Mouse (Mus musculus): Measurements from ENCODE around the gene Arrdc2. TPM values are rescaled to one million over a fixed set of nuclear protein-coding genes. Genes with fewer than 3 reads are reported as not detected.

Arrdc2 gene
- polyA plus RNA-seq, 1 experiment from 2014 or later = 4.3 TPM

- 0 out of 2 replicates have a peak, but pooled peaks cover 4% of the 10 kb centered on the region for H3K4me1 ChIP-seq (ENCODE audit: insufficient read depth)
- no peak overlapping the region for H3K4me3 ChIP-seq (ENCODE audit: low read depth, low read length)
- H3K4me2 ChIP-seq = no peak overlapping the region
- peaks cover 63% of the 10 kb centered on the region for H3K36me3 ChIP-seq (ENCODE audit: insufficient read depth)
- H3K9ac ChIP-seq = no peak overlapping the region
- no peak for TF ChIP-seq CTCF (IDR thresholded peaks at IDR 0.05; ENCODE audit: low read depth)
- no peak overlapping the region for H3K27ac ChIP-seq (ENCODE audit: low read depth)
- WGBS = 88% methylated on average over 3 of the region's 3 CpGs
- DNase-seq (no peak), ATAC-seq (ENCODE audit: insufficient read depth) (no peak)
- no peaks in the 10 kb centered on the region for H3K9me3 ChIP-seq (ENCODE audit: low read depth, low read length)
- no peaks in the 10 kb centered on the region for H3K27me3 ChIP-seq (ENCODE audit: insufficient read depth, low read length)
These were observed 52.5 kb downstream of the Arrdc2 start for GRCm38 (mm10) chr8:70787051-70787445.

- Histone ChIP-seq H3K27me3 (ENCODE audit: insufficient read depth, low read length) (no peaks in the 10 kb centered on the region), H3K4me1 (ENCODE audit: insufficient read depth) (0 out of 2 replicates have a peak, but pooled peaks cover 4% of the 10 kb centered on the region), H3K9ac (no peak overlapping the region), H3K27ac (ENCODE audit: low read depth) (no peak overlapping the region), H3K4me3 (ENCODE audit: low read depth, low read length) (no peak overlapping the region), H3K36me3 (ENCODE audit: insufficient read depth) (peaks cover 68% of the 10 kb centered on the region), H3K9me3 (ENCODE audit: low read depth, low read length) (no peaks in the 10 kb centered on the region), H3K4me2 (no peak overlapping the region)
- 87% methylated on average over 25 of the region's 25 CpGs for WGBS
- no peak for ATAC-seq (ENCODE audit: insufficient read depth)
- TF ChIP-seq CTCF (IDR thresholded peaks at IDR 0.05; ENCODE audit: low read depth) = no peak
- no peak for DNase-seq
These were observed 53.0 kb downstream of the Arrdc2 start for GRCm38 (mm10) chr8:70786291-70787050.

Small RNAs within 50 kb of the gene (microRNA-seq; reads per million reads assigned to microRNA genes)
- not detected for gene Mir7240 (ENCODE audit: borderline number of aligned reads)

Other genes starting within 250 kb of the Arrdc2 start
- 91.6 and 107 TPM in 2 replicates for gene Isyna1, start 245.3 kb downstream of the Arrdc2 start, polyA plus RNA-seq (2014; fragmentation: Nextera tagmentation; extraction: Ambion mirVana)
- 127 and 143 TPM in 2 replicates for gene Ssbp4, start 230.8 kb downstream of the Arrdc2 start, polyA plus RNA-seq (2014; fragmentation: Nextera tagmentation; extraction: Ambion mirVana)
- gene Lrrc25, start 223.6 kb downstream of the Arrdc2 start, polyA plus RNA-seq (2014; fragmentation: Nextera tagmentation; extraction: Ambion mirVana) = 1.9 TPM in 2 replicates
- 0.12 and 0.22 TPM in 2 replicates for gene Gdf15, start 207.3 kb downstream of the Arrdc2 start, polyA plus RNA-seq (2014; fragmentation: Nextera tagmentation; extraction: Ambion mirVana)
- gene Pgpep1, start 179.3 kb downstream of the Arrdc2 start, polyA plus RNA-seq (2014; fragmentation: Nextera tagmentation; extraction: Ambion mirVana) = 46.6 and 48.2 TPM in 2 replicates
- gene Lsm4, start 166.5 kb downstream of the Arrdc2 start, polyA plus RNA-seq (2014; fragmentation: Nextera tagmentation; extraction: Ambion mirVana) = 305 and 327 TPM in 2 replicates
- 70.1 and 72.9 TPM in 2 replicates for gene Jund, start 140.8 kb downstream of the Arrdc2 start, polyA plus RNA-seq (2014; fragmentation: Nextera tagmentation; extraction: Ambion mirVana)
- 0.04 TPM in 1 of 2 replicates, not detected in the other for gene Iqcn, start 136.3 kb downstream of the Arrdc2 start, polyA plus RNA-seq (2014; fragmentation: Nextera tagmentation; extraction: Ambion mirVana)
- not detected in 2 replicates for gene Gm3336, start 121.2 kb downstream of the Arrdc2 start, polyA plus RNA-seq (2014; fragmentation: Nextera tagmentation; extraction: Ambion mirVana)
- gene Pde4c, start 116.0 kb downstream of the Arrdc2 start, polyA plus RNA-seq (2014; fragmentation: Nextera tagmentation; extraction: Ambion mirVana) = 0.17 and 0.23 TPM in 2 replicates
- 10.5 and 12.0 TPM in 2 replicates for gene Rab3a, start 85.0 kb downstream of the Arrdc2 start, polyA plus RNA-seq (2014; fragmentation: Nextera tagmentation; extraction: Ambion mirVana)
- gene Mpv17l2, start 78.8 kb downstream of the Arrdc2 start, polyA plus RNA-seq (2014; fragmentation: Nextera tagmentation; extraction: Ambion mirVana) = 27.9 and 29.4 TPM in 2 replicates
- gene Pik3r2, start 63.0 kb downstream of the Arrdc2 start, polyA plus RNA-seq (2014; fragmentation: Nextera tagmentation; extraction: Ambion mirVana) = 46.5 and 52.4 TPM in 2 replicates
- 16.1 and 18.0 TPM in 2 replicates for gene Mast3, start 34.7 kb downstream of the Arrdc2 start, polyA plus RNA-seq (2014; fragmentation: Nextera tagmentation; extraction: Ambion mirVana)
- 0.17 TPM in 1 of 2 replicates, not detected in the other for gene Il12rb1, start 31.3 kb downstream of the Arrdc2 start, polyA plus RNA-seq (2014; fragmentation: Nextera tagmentation; extraction: Ambion mirVana)
- gene Kcnn1, start 23.5 kb upstream of the Arrdc2 start, polyA plus RNA-seq (2014; fragmentation: Nextera tagmentation; extraction: Ambion mirVana) = 0.54 and 0.72 TPM in 2 replicates
- gene Ccdc124, start 34.2 kb upstream of the Arrdc2 start, polyA plus RNA-seq (2014; fragmentation: Nextera tagmentation; extraction: Ambion mirVana) = 121 and 125 TPM in 2 replicates
- 0.12 and 0.16 TPM in 2 replicates for gene Slc5a5, start 53.0 kb upstream of the Arrdc2 start, polyA plus RNA-seq (2014; fragmentation: Nextera tagmentation; extraction: Ambion mirVana)
- 5,317 and 5,483 TPM in 2 replicates for gene Rpl18a, start 57.7 kb upstream of the Arrdc2 start, polyA plus RNA-seq (2014; fragmentation: Nextera tagmentation; extraction: Ambion mirVana)
- gene Map1s, start 66.2 kb upstream of the Arrdc2 start, polyA plus RNA-seq (2014; fragmentation: Nextera tagmentation; extraction: Ambion mirVana) = 53.3 and 54.4 TPM in 2 replicates